Mouse (Mus musculus) layer of hippocampus, adult 9-10 months (tissue): ENCODE data around the gene Ppm1k.
"Not testable (repeated sequence)": the region's sequence is repeated elsewhere in the genome, so short reads cannot be mapped to it uniquely, and the experiment has no call there.

Experiments
- DNase-seq: peaks from one replicate; pipeline ENCODE4 v3.0.0; 2022; ENCODE audit warnings: low spot score

Ppm1k gene

GRCm38 (mm10) chr6:57531441-57531840 lies 3.8 kb downstream of the Ppm1k start:
- no peak for DNase-seq

- no peak for DNase-seq
These were observed 4.3 kb downstream of the Ppm1k start for GRCm38 (mm10) chr6:57531011-57531410.

- DNase-seq, result no peak
These were observed 5.9 kb downstream of the Ppm1k start for GRCm38 (mm10) chr6:57529336-57529845.

GRCm38 (mm10) chr6:57526933-57527332 lies 8.3 kb downstream of the Ppm1k start:
- DNase-seq, result no peak

GRCm38 (mm10) chr6:57524742-57525141 lies 10.5 kb downstream of the Ppm1k start:
- no peak for DNase-seq

GRCm38 (mm10) chr6:57520749-57521652 lies 14.3 kb downstream of the Ppm1k start:
- DNase-seq, result no peak

GRCm38 (mm10) chr6:57514035-57514374 lies 21.3 kb downstream of the Ppm1k start:
- DNase-seq, result no peak

- DNase-seq, result no peak
These were observed 21.8 kb downstream of the Ppm1k start for GRCm38 (mm10) chr6:57513351-57514034.

GRCm38 (mm10) chr6:57511899-57512298 lies 23.4 kb downstream of the Ppm1k start:
- DNase-seq, result peak; percentile 41

GRCm38 (mm10) chr6:57503662-57504379 lies 31.4 kb downstream of the Ppm1k start:
- no peak for DNase-seq

- no peak for DNase-seq
These were observed 36.1 kb downstream of the Ppm1k start for GRCm38 (mm10) chr6:57499209-57499608.

- not testable (repeated sequence) for DNase-seq
These were observed 67.1 kb downstream of the Ppm1k start for GRCm38 (mm10) chr6:57468161-57468560.
